Mouse (Mus musculus) urinary bladder, postnatal 10 days (tissue): Measurements from ENCODE around the gene Raf1.

Experiments
- DNase-seq: peaks from one replicate; pipeline ENCODE4 v3.0.0; 2022; ENCODE audit warnings: low spot score

The Raf1 gene

GRCm38 (mm10) chr6:115676452-115677128 lies at the start of gene Raf1:
TSS of gene Raf1 (minus strand) at chr6:115676635.
- peak; percentile 84 for DNase-seq

- no peak for DNase-seq
These were observed 45.8 kb upstream of the Raf1 start for GRCm38 (mm10) chr6:115722246-115722645.

GRCm38 (mm10) chr6:115717715-115718558 lies 41.5 kb upstream of the Raf1 start:
- no peak for DNase-seq

- no peak for DNase-seq
These were observed 40.7 kb upstream of the Raf1 start for GRCm38 (mm10) chr6:115717101-115717652.

- no peak for DNase-seq
These were observed 34.8 kb upstream of the Raf1 start for GRCm38 (mm10) chr6:115711261-115711660.

GRCm38 (mm10) chr6:115702901-115703300 lies 26.5 kb upstream of the Raf1 start:
- no peak for DNase-seq

GRCm38 (mm10) chr6:115701302-115701701 lies 24.9 kb upstream of the Raf1 start:
- DNase-seq: no peak

- no peak for DNase-seq
These were observed 24.3 kb upstream of the Raf1 start for GRCm38 (mm10) chr6:115700778-115701177.

GRCm38 (mm10) chr6:115698699-115699098 lies 22.3 kb upstream of the Raf1 start:
- DNase-seq: no peak

GRCm38 (mm10) chr6:115697739-115698558 lies 21.5 kb upstream of the Raf1 start:
- no peak for DNase-seq

- no peak for DNase-seq
These were observed 20.3 kb upstream of the Raf1 start for GRCm38 (mm10) chr6:115696707-115697215.

GRCm38 (mm10) chr6:115695124-115695523 lies 18.7 kb upstream of the Raf1 start:
- no peak for DNase-seq

- DNase-seq: no peak
These were observed 18.0 kb upstream of the Raf1 start for GRCm38 (mm10) chr6:115694441-115694842.

- DNase-seq: no peak
These were observed 16.7 kb upstream of the Raf1 start for GRCm38 (mm10) chr6:115692963-115693730.

- no peak for DNase-seq
These were observed 15.9 kb upstream of the Raf1 start for GRCm38 (mm10) chr6:115692163-115692950.

GRCm38 (mm10) chr6:115690105-115690504 lies 13.7 kb upstream of the Raf1 start:
- no peak for DNase-seq

GRCm38 (mm10) chr6:115688589-115688988 lies 12.2 kb upstream of the Raf1 start:
- no peak for DNase-seq

- no peak for DNase-seq
These were observed 11.3 kb upstream of the Raf1 start for GRCm38 (mm10) chr6:115687753-115688152.

GRCm38 (mm10) chr6:115684851-115685646 lies 8.6 kb upstream of the Raf1 start:
- DNase-seq: no peak
